Comparison of ENCODE assay signal across 9 mouse cellular contexts in genomic region chr15:28154822-28155501, GRCm38 (mm10). TPM values are rescaled to one million over a fixed set of nuclear protein-coding genes. Genes with fewer than 3 reads are reported as not detected.
DNase-seq lines count a peak whose midpoint lies in the region; ATAC-seq lines count a peak whose summit lies in the region.
"Had no signal": no experiment of that assay in that cellular context is flagged by ENCODE, and none has a peak within 500 bp of the region (broad histone marks: within the 10 kb centered on the region; RNA-seq: fewer than 3 reads in every experiment).

No protein-coding gene starts in this region.

- peak; percentile 74 for DNase-seq in R1 (ENCODE audit: low read depth, low spot score)
- DNase-seq in cerebellum, adult 11-12 months, result peak; percentile 18
- DNase-seq in intestine, embryonic 14.5 days (ENCODE audit: low spot score), result peak; percentile 79
- peak; percentile 49 to 50 for DNase-seq in left cerebral cortex, postnatal 36 days (ENCODE audit: low spot score in 2 of 2)
- no peak for DNase-seq in urinary bladder, postnatal 36 days (ENCODE audit: low spot score in 2 of 2)
- no peak for DNase-seq in natural killer cell, adult 2 months (ENCODE audit: low spot score in 2 of 2)

- H3K9me3 ChIP-seq in forebrain, embryonic 16.5 days (ENCODE audit: control insufficient read depth, low read length), result no peaks in the 10 kb centered on the region
- H3K9me3 ChIP-seq in intestine, embryonic 14.5 days (ENCODE audit: control insufficient read depth, low read length), result no peaks in the 10 kb centered on the region
- H3K9me3 ChIP-seq in midbrain, embryonic 16.5 days (replicated peaks; ENCODE audit: control insufficient read depth, low read length, poor library complexity, severe bottlenecking), result no peaks in the 10 kb centered on the region

- peak; percentile 90 for ATAC-seq in forebrain, embryonic 16.5 days
- peak; percentile 47 for ATAC-seq in intestine, embryonic 14.5 days (replicated peaks; ENCODE audit: low FRiP score, low TSS enrichment, low read depth)
- ATAC-seq in midbrain, embryonic 16.5 days, result peak; percentile 94

- H3K4me3 ChIP-seq in forebrain, embryonic 16.5 days (replicated peaks; ENCODE audit: low read length), result peak overlapping the region; percentile 48
- peak overlapping the region; percentile 21 for H3K4me3 ChIP-seq in intestine, embryonic 14.5 days (ENCODE audit: low read depth, low read length)
- peak overlapping the region; percentile 44 for H3K4me3 ChIP-seq in midbrain, embryonic 16.5 days (ENCODE audit: low read depth, low read length)

- intact Hi-C loops in left cerebral cortex, postnatal 36 days (cut with DNase I), result no loop called here

- no peak overlapping the region for H3K27ac ChIP-seq in forebrain, embryonic 16.5 days (ENCODE audit: low read length)
- H3K27ac ChIP-seq in intestine, embryonic 14.5 days (ENCODE audit: low read depth), result no peak overlapping the region
- H3K27ac ChIP-seq in midbrain, embryonic 16.5 days (ENCODE audit: low read length), result no peak overlapping the region

- peaks cover 2% of the 10 kb centered on the region; the same call in 1 of the 2 replicates for H3K27me3 ChIP-seq in forebrain, embryonic 16.5 days (replicated peaks; ENCODE audit: control insufficient read depth, insufficient read depth, low read length)
- H3K27me3 ChIP-seq in intestine, embryonic 14.5 days (replicated peaks; ENCODE audit: control insufficient read depth, insufficient read depth, low read length), result no peaks in the 10 kb centered on the region
- no peaks in the 10 kb centered on the region for H3K27me3 ChIP-seq in midbrain, embryonic 16.5 days (ENCODE audit: control insufficient read depth, insufficient read depth, low read depth, low read length)

- peaks cover 13% of the 10 kb centered on the region for H3K4me1 ChIP-seq in forebrain, embryonic 16.5 days (replicated peaks; ENCODE audit: control insufficient read depth, insufficient read depth, low read length)
- peaks cover 10% of the 10 kb centered on the region for H3K4me1 ChIP-seq in intestine, embryonic 14.5 days (replicated peaks; ENCODE audit: control insufficient read depth, insufficient read depth, low read length)
- peaks cover 20% of the 10 kb centered on the region for H3K4me1 ChIP-seq in midbrain, embryonic 16.5 days (ENCODE audit: control insufficient read depth, insufficient read depth, low read length)

- H3K9ac ChIP-seq in forebrain, embryonic 16.5 days (replicated peaks; ENCODE audit: low read depth, low read length), result peak overlapping the region; percentile 54
- no peak overlapping the region for H3K9ac ChIP-seq in intestine, embryonic 14.5 days (ENCODE audit: low read length)
- H3K9ac ChIP-seq in midbrain, embryonic 16.5 days (ENCODE audit: low read depth, low read length), result peak overlapping the region; percentile 65; the same call in 1 of the 2 replicates

- H3K36me3 ChIP-seq in forebrain, embryonic 16.5 days (ENCODE audit: control insufficient read depth, insufficient read depth), result no peaks in the 10 kb centered on the region
- no peaks in the 10 kb centered on the region for H3K36me3 ChIP-seq in intestine, embryonic 14.5 days (ENCODE audit: control insufficient read depth, insufficient read depth, low read length)
- H3K36me3 ChIP-seq in midbrain, embryonic 16.5 days (ENCODE audit: control insufficient read depth, insufficient read depth, low read length), result no peaks in the 10 kb centered on the region

- 5% methylated on average over 26 of the region's 27 CpGs for WGBS in forebrain, embryonic 16.5 days
- 8% methylated on average over 26 of the region's 27 CpGs for WGBS in intestine, embryonic 14.5 days
- WGBS in midbrain, embryonic 16.5 days, result 6% methylated on average over 26 of the region's 27 CpGs

- peak overlapping the region; percentile 88 for H3K4me2 ChIP-seq in forebrain, embryonic 16.5 days (ENCODE audit: low read length)
- peak overlapping the region; percentile 47 for H3K4me2 ChIP-seq in intestine, embryonic 14.5 days (ENCODE audit: low read length)
- H3K4me2 ChIP-seq in midbrain, embryonic 16.5 days (ENCODE audit: low read length), result peak overlapping the region; percentile 81

RNA-seq across cellular contexts. Expression of gene Dnah5, which starts 48.6 kb away (rescaled TPM):
- polyA plus RNA-seq in forebrain, embryonic 16.5 days (2015; fragmentation: Nextera tagmentation; extraction: Ambion mirVana), result 0.19 and 0.23 TPM in 2 replicates
- polyA plus RNA-seq in intestine, embryonic 14.5 days (2014; fragmentation: Nextera tagmentation; extraction: Ambion mirVana), result 0.03 and 0.07 TPM in 2 replicates
- total RNA-seq in left cerebral cortex, postnatal 36 days (2021), result 1 to 10 TPM; 2.1 to 2.8 TPM
- polyA plus RNA-seq in midbrain, embryonic 16.5 days (2015; fragmentation: Nextera tagmentation; extraction: Ambion mirVana), result 0.21 and 0.25 TPM in 2 replicates
- polyA plus RNA-seq: spleen, adult 2 months had no signal

Comparison
In these comparisons a context has a peak if more than half of its experiments do, and no peak if none do; other contexts are left out.
1. DNase-seq: peak in R1 (single experiment), cerebellum, adult 11-12 months (single experiment), intestine, embryonic 14.5 days (single experiment) and left cerebral cortex, postnatal 36 days (2 of 2); none in urinary bladder, postnatal 36 days (0 of 2) and natural killer cell, adult 2 months (0 of 2).
2. Peak in every context shown above with its lines, with median percentiles within 50 percentile points of each other: ATAC-seq, H3K4me2 ChIP-seq and H3K4me3 ChIP-seq.